Mouse (Mus musculus): ENCODE measurements around the gene Prdx5.
"Not testable (repeated sequence)": the region's sequence is repeated elsewhere in the genome, so short reads cannot be mapped to it uniquely, and the experiment has no call there.

The Prdx5 gene

GRCm38 (mm10) chr19:6919876-6920740 lies 10.2 kb upstream of the Prdx5 start:
- in situ Hi-C loops (cut with MboI; ENCODE audit: low sequenced_read_pairs): no loop called here

- in situ Hi-C loops (cut with MboI; ENCODE audit: low sequenced_read_pairs): no loop called here
Observed at GRCm38 (mm10) chr19:6919431-6919830, 9.5 kb upstream of the Prdx5 start.

- in situ Hi-C loops (cut with MboI; ENCODE audit: low sequenced_read_pairs): no loop called here
Observed at GRCm38 (mm10) chr19:6918321-6918720, 8.4 kb upstream of the Prdx5 start.

GRCm38 (mm10) chr19:6916496-6916895 lies 6.6 kb upstream of the Prdx5 start:
- in situ Hi-C loops (cut with MboI; ENCODE audit: low sequenced_read_pairs): no loop called here

- in situ Hi-C loops (cut with MboI; ENCODE audit: low sequenced_read_pairs): no loop called here
Observed at GRCm38 (mm10) chr19:6915276-6915675, 5.4 kb upstream of the Prdx5 start.

- in situ Hi-C loops (cut with MboI; ENCODE audit: low sequenced_read_pairs): no loop called here
Observed at GRCm38 (mm10) chr19:6914540-6914939, 4.6 kb upstream of the Prdx5 start.

GRCm38 (mm10) chr19:6913991-6914390 lies 4.1 kb upstream of the Prdx5 start:
- in situ Hi-C loops (cut with MboI; ENCODE audit: low sequenced_read_pairs): no loop called here

GRCm38 (mm10) chr19:6913036-6913435 lies 3.1 kb upstream of the Prdx5 start:
- in situ Hi-C loops (cut with MboI; ENCODE audit: low sequenced_read_pairs): no loop called here

- in situ Hi-C loops (cut with MboI; ENCODE audit: low sequenced_read_pairs): no loop called here
Observed at GRCm38 (mm10) chr19:6912205-6912970, 2.5 kb upstream of the Prdx5 start.

GRCm38 (mm10) chr19:6911101-6912074 lies 1.5 kb upstream of the Prdx5 start:
- in situ Hi-C loops (cut with MboI; ENCODE audit: low sequenced_read_pairs): no loop called here

GRCm38 (mm10) chr19:6910306-6910705 lies 400 bp upstream of the Prdx5 start:
- in situ Hi-C loops (cut with MboI; ENCODE audit: low sequenced_read_pairs): not testable (repeated sequence)

GRCm38 (mm10) chr19:6909021-6909420 lies 885 bp downstream of the Prdx5 start:
- in situ Hi-C loops (cut with MboI; ENCODE audit: low sequenced_read_pairs): no loop called here

GRCm38 (mm10) chr19:6907811-6908540 lies 1.9 kb downstream of the Prdx5 start:
- in situ Hi-C loops (cut with MboI; ENCODE audit: low sequenced_read_pairs): no loop called here

- in situ Hi-C loops (cut with MboI; ENCODE audit: low sequenced_read_pairs): no loop called here
Observed at GRCm38 (mm10) chr19:6907094-6907493, 2.8 kb downstream of the Prdx5 start.

GRCm38 (mm10) chr19:6906199-6906598 lies 3.7 kb downstream of the Prdx5 start:
- in situ Hi-C loops (cut with MboI; ENCODE audit: low sequenced_read_pairs): no loop called here

GRCm38 (mm10) chr19:6905498-6906159 lies 4.3 kb downstream of the Prdx5 start:
- in situ Hi-C loops (cut with MboI; ENCODE audit: low sequenced_read_pairs): no loop called here

GRCm38 (mm10) chr19:6904846-6905245 lies 5.1 kb downstream of the Prdx5 start:
- in situ Hi-C loops (cut with MboI; ENCODE audit: low sequenced_read_pairs): no loop called here

GRCm38 (mm10) chr19:6903031-6903430 lies 6.9 kb downstream of the Prdx5 start:
- in situ Hi-C loops (cut with MboI; ENCODE audit: low sequenced_read_pairs): no loop called here

GRCm38 (mm10) chr19:6899641-6900040 lies 10.3 kb downstream of the Prdx5 start:
- in situ Hi-C loops (cut with MboI; ENCODE audit: low sequenced_read_pairs): no loop called here

Data from CH12F3 (cell line).